Comparison of ENCODE assay signal across 8 mouse cellular contexts in the genomic region with DNA sequence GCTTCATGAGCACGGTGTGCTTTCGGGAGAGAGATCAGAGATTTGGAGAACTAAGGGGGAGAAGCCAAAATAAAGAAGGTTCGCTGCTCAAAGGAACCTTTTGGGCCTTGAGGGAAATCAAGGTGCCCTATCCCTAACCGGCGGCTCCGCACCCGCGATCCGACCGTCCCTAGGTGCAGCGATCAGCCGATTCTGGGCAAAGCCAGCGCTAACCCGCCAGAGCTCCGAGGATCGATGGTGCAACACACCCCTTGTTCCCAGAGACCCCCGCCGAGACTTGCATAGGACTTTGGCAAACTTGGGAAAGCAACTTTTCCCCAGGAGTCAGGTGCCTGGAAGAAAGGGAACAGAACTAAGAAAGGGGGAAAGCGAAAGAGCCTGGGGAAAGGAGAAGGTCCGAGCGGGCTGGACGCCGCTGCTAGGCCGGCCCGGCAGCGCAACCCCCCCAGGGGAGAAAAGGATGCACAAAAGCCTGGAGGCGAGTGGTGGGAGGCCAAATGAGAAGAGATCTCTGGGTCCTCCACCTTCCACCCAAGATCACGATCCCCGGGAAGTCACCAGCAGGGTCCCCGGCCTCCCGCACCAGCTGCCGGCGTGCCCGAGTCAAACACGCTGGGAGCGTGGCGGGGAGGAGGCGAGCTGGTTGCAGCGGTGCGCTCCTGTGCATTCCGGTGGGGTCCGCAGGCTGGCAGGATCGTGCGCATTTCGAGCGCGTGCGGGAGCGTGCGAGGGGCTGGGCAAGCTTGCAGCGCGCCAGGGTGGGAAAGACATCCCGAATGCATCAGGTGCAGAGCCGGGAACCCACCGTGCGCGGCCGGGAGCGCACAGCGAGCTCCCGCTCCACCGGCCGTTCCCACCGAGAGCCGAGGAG. TPM values are rescaled to one million over a fixed set of nuclear protein-coding genes. Genes with fewer than 3 reads are reported as not detected.
DNase-seq lines count a peak whose midpoint lies in the region; ATAC-seq and TF ChIP-seq lines count a peak whose summit lies in the region.

No protein-coding gene starts in this region.

- TF ChIP-seq EP300 in heart, postnatal 0 days (IDR thresholded peaks at IDR 0.05; ENCODE audit: low read depth) = no peak
- no peak for TF ChIP-seq EP300 in stomach, postnatal 0 days (optimal IDR thresholded peaks at IDR 0.05)

- H3K27me3 ChIP-seq in embryonic facial prominence, embryonic 10.5 days (replicated peaks; ENCODE audit: low read depth, poor library complexity, severe bottlenecking) = peaks cover 93% of the 10 kb centered on the region
- H3K27me3 ChIP-seq in heart, postnatal 0 days (ENCODE audit: control insufficient read depth, insufficient read depth, low read length) = peaks cover 8% of the 10 kb centered on the region; the same call in 1 of the 2 replicates
- peaks cover 56% of the 10 kb centered on the region for H3K27me3 ChIP-seq in midbrain, embryonic 10.5 days (ENCODE audit: low read depth, poor library complexity, severe bottlenecking)
- H3K27me3 ChIP-seq in stomach, postnatal 0 days (ENCODE audit: control insufficient read depth, insufficient read depth, low read length) = peaks cover 5% of the 10 kb centered on the region; the same call in 1 of the 2 replicates

- in situ Hi-C loops in ES-E14 (cut with MboI; ENCODE audit: low sequenced_read_pairs in 2 of 2, unreplicated experiment in 2 of 2) = no loop called here

- H3K4me1 ChIP-seq in ES-E14 (ENCODE audit: control insufficient read depth in 2 of 2, insufficient read depth in 2 of 2, low read length in 2 of 2, poor library complexity in 1 of 2) = no peaks in the 10 kb centered on the region; a peak in 1 of 4 replicates
- peaks cover 72% of the 10 kb centered on the region for H3K4me1 ChIP-seq in embryonic facial prominence, embryonic 10.5 days
- H3K4me1 ChIP-seq in heart, postnatal 0 days (ENCODE audit: control insufficient read depth, insufficient read depth) = peaks cover 28% of the 10 kb centered on the region
- H3K4me1 ChIP-seq in midbrain, embryonic 10.5 days = peaks cover 83% of the 10 kb centered on the region
- no peaks in the 10 kb centered on the region for H3K4me1 ChIP-seq in stomach, postnatal 0 days (replicated peaks; ENCODE audit: control insufficient read depth, insufficient read depth)

- TF ChIP-seq CTCF in heart, postnatal 0 days (IDR thresholded peaks at IDR 0.05; ENCODE audit: low read depth) = no peak
- TF ChIP-seq CTCF in stomach, postnatal 0 days (IDR thresholded peaks at IDR 0.05; ENCODE audit: low read depth) = no peak

- H3K9ac ChIP-seq in ES-E14 (ENCODE audit: insufficient read depth, low read depth, low read length, poor library complexity, severe bottlenecking) = no peak overlapping the region
- peak overlapping the region; percentile 91 for H3K9ac ChIP-seq in heart, postnatal 0 days (replicated peaks; ENCODE audit: low read depth, low read length)
- H3K9ac ChIP-seq in stomach, postnatal 0 days (ENCODE audit: low read length) = peak overlapping the region; percentile 86

- peak; percentile 2; the same call in 1 of the 2 replicates for ATAC-seq in heart, postnatal 0 days (ENCODE audit: insufficient read depth, low read depth)
- no peak for ATAC-seq in stomach, postnatal 0 days (ENCODE audit: low FRiP score, low TSS enrichment)

- H3K36me3 ChIP-seq in ES-E14 (ENCODE audit: control insufficient read depth, insufficient read depth, low read length, poor library complexity, severe bottlenecking) = no peaks in the 10 kb centered on the region
- H3K36me3 ChIP-seq in embryonic facial prominence, embryonic 10.5 days (replicated peaks) = peaks cover 37% of the 10 kb centered on the region
- H3K36me3 ChIP-seq in heart, postnatal 0 days (replicated peaks; ENCODE audit: control insufficient read depth, insufficient read depth, low read length) = peaks cover 42% of the 10 kb centered on the region
- H3K36me3 ChIP-seq in midbrain, embryonic 10.5 days = peaks cover 40% of the 10 kb centered on the region
- H3K36me3 ChIP-seq in stomach, postnatal 0 days (ENCODE audit: control insufficient read depth, insufficient read depth, low read length) = peaks cover 6% of the 10 kb centered on the region; the same call in 1 of the 2 replicates

- WGBS in embryonic facial prominence, embryonic 10.5 days = under 1% methylated on average over 65 of the region's 65 CpGs
- WGBS in heart, postnatal 0 days = 2% methylated on average over 53 of the region's 65 CpGs
- WGBS in midbrain, embryonic 10.5 days = under 1% methylated on average over 65 of the region's 65 CpGs
- WGBS in stomach, postnatal 0 days = 2% methylated on average over 65 of the region's 65 CpGs

- peak overlapping the region; percentile 78 for H3K4me2 ChIP-seq in heart, postnatal 0 days (ENCODE audit: low read depth, low read length)
- H3K4me2 ChIP-seq in stomach, postnatal 0 days (replicated peaks; ENCODE audit: low read depth) = peak overlapping the region; percentile 82

- no peak overlapping the region for H3K27ac ChIP-seq in ES-E14 (ENCODE audit: insufficient read depth, low read depth, low read length, poor library complexity, severe bottlenecking)
- peak overlapping the region; percentile 85 for H3K27ac ChIP-seq in embryonic facial prominence, embryonic 10.5 days (replicated peaks)
- peak overlapping the region; percentile 94 for H3K27ac ChIP-seq in heart, postnatal 0 days (ENCODE audit: low read depth)
- H3K27ac ChIP-seq in midbrain, embryonic 10.5 days (replicated peaks) = peak overlapping the region; percentile 92
- peak overlapping the region; percentile 89 for H3K27ac ChIP-seq in stomach, postnatal 0 days (replicated peaks)

- peak overlapping the region; percentile 10 to 51; a peak in 3 of 4 replicates for H3K4me3 ChIP-seq in ES-E14 (ENCODE audit: insufficient read depth in 1 of 2, low read depth in 1 of 2, low read length in 2 of 2, poor library complexity in 1 of 2, severe bottlenecking in 1 of 2)
- peak overlapping the region; percentile 89 for H3K4me3 ChIP-seq in embryonic facial prominence, embryonic 10.5 days
- peak overlapping the region; percentile 87 for H3K4me3 ChIP-seq in heart, postnatal 0 days (ENCODE audit: low read depth, low read length)
- H3K4me3 ChIP-seq in midbrain, embryonic 10.5 days = peak overlapping the region; percentile 97
- H3K4me3 ChIP-seq in stomach, postnatal 0 days (ENCODE audit: low read depth, low read length) = peak overlapping the region; percentile 77

- H3K9me3 ChIP-seq in ES-E14 (ENCODE audit: control insufficient read depth, insufficient read depth, low read depth, low read length) = no peaks in the 10 kb centered on the region
- H3K9me3 ChIP-seq in embryonic facial prominence, embryonic 10.5 days = no peaks in the 10 kb centered on the region
- H3K9me3 ChIP-seq in heart, postnatal 0 days (replicated peaks; ENCODE audit: control insufficient read depth, low read length) = no peaks in the 10 kb centered on the region
- no peaks in the 10 kb centered on the region for H3K9me3 ChIP-seq in midbrain, embryonic 10.5 days (replicated peaks)
- H3K9me3 ChIP-seq in stomach, postnatal 0 days (ENCODE audit: control insufficient read depth, low read length) = no peaks in the 10 kb centered on the region

- peak; percentile 17 for DNase-seq in cerebellum, adult 8-10 months
- DNase-seq in cerebellum, adult 9-11 months = no peak
- no peak for DNase-seq in ES-E14 (ENCODE audit: low read depth, low spot score)
- peak; percentile 74 for DNase-seq in embryonic facial prominence, embryonic 10.5 days (ENCODE audit: low spot score)
- DNase-seq in heart, postnatal 0 days (ENCODE audit: low spot score) = no peak
- DNase-seq in kidney, postnatal 25 days = peak; percentile 28 to 59
- peak; percentile 66 for DNase-seq in midbrain, embryonic 10.5 days (ENCODE audit: low spot score)
- DNase-seq in stomach, postnatal 0 days (ENCODE audit: low spot score) = peak; percentile 57

TF ChIP-seq in ES-E14, 5 proteins besides CTCF, POLR2A, EP300 and RAD21:
- TF ChIP-seq CHD2 (IDR thresholded peaks at IDR 0.05; ENCODE audit: low read depth, low read length) = no peak
- no peak for TF ChIP-seq MAFK (IDR thresholded peaks at IDR 0.05; ENCODE audit: insufficient read depth, low read depth, low read length)
- no peak for TF ChIP-seq ZC3H11A (IDR thresholded peaks at IDR 0.05; ENCODE audit: borderline replicate concordance, low read depth, low read length)
- TF ChIP-seq ZNF384 (IDR thresholded peaks at IDR 0.05; ENCODE audit: low read depth, low read length) = no peak
- no peak for TF ChIP-seq HCFC1 (IDR thresholded peaks at IDR 0.05; ENCODE audit: borderline replicate concordance, insufficient read depth, low read length)

RNA-seq across cellular contexts. Expression of a gene that starts 1.2 kb away (rescaled TPM):
- 0.26 and 0.36 TPM in 2 replicates for total RNA-seq in ES-E14 (2012; rRNA removed)
- polyA plus RNA-seq in embryonic facial prominence, embryonic 10.5 days (2016; fragmentation: Nextera tagmentation; extraction: Ambion mirVana) = 15.8 and 21.0 TPM in 2 replicates
- 54.7 and 65.0 TPM in 2 replicates for total RNA-seq in heart, postnatal 0 days (2014; rRNA removed; ENCODE audit: low replicate concordance)
- polyA plus RNA-seq in heart, postnatal 0 days (2015; fragmentation: Nextera tagmentation; extraction: Ambion mirVana) = 1.8 and 5.0 TPM in 2 replicates
- 39.8 and 48.1 TPM in 2 replicates for polyA plus RNA-seq in midbrain, embryonic 10.5 days (2016; fragmentation: Nextera tagmentation; extraction: Ambion mirVana)
- polyA plus RNA-seq in stomach, postnatal 0 days (2015; fragmentation: Nextera tagmentation; extraction: Ambion mirVana) = 1.2 and 1.7 TPM in 2 replicates

Comparison
In these comparisons a context has a peak if more than half of its experiments do, and no peak if none do; other contexts are left out.
1. DNase-seq: peak in cerebellum, adult 8-10 months (single experiment), embryonic facial prominence, embryonic 10.5 days (single experiment), kidney, postnatal 25 days (2 of 2), midbrain, embryonic 10.5 days (single experiment) and stomach, postnatal 0 days (single experiment); none in cerebellum, adult 9-11 months (single experiment), ES-E14 (single experiment) and heart, postnatal 0 days (single experiment).
2. H3K4me3 ChIP-seq: peak in every context shown above with its lines; median percentile 97 in midbrain, embryonic 10.5 days; 89 in embryonic facial prominence, embryonic 10.5 days; 87 in heart, postnatal 0 days; 77 in stomach, postnatal 0 days; 30 in ES-E14.